Mouse (Mus musculus): Measurements from ENCODE around the gene Cdkl5. TPM values are rescaled to one million over a fixed set of nuclear protein-coding genes. Genes with fewer than 3 reads are reported as not detected.

The Cdkl5 gene
- polyA plus RNA-seq, 1 experiment from 2014 or later = 2.7 TPM

DNA sequence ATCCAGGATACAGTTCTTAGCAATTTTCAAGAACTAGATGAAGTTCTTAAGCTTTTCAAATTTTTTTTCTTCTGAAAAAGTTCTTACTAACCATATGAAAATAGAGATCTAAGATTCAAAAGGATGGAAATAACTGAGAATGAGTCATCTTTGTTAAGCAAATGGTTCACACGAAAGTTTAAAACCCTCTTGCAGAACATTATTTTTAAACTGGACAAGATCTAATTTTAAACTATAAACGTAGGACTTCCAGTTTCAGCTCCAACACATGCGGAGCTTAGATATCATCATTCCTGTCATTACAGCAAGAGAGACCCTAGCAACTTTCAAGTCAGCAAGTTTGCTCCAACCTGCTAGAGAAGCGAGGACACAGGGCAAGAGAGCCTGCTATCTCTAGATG, 88.0 kb downstream of the Cdkl5 start:
- WGBS = 85% methylated on average over 4 of the region's 4 CpGs
- ATAC-seq (ENCODE audit: insufficient number of reproducible peaks, low FRiP score, low TSS enrichment, low read depth) = no peak
- H3K4me2 ChIP-seq (replicated peaks) = no peak overlapping the region
- H3K27ac ChIP-seq (replicated peaks) = no peak overlapping the region
- no peaks in the 10 kb centered on the region for H3K4me1 ChIP-seq
- no peaks in the 10 kb centered on the region; the same call in 1 of the 2 replicates for H3K27me3 ChIP-seq
- H3K9ac ChIP-seq = no peak overlapping the region
- H3K4me3 ChIP-seq (replicated peaks) = no peak overlapping the region
- H3K9me3 ChIP-seq (replicated peaks) = no peaks in the 10 kb centered on the region
- H3K36me3 ChIP-seq = no peaks in the 10 kb centered on the region

DNA sequence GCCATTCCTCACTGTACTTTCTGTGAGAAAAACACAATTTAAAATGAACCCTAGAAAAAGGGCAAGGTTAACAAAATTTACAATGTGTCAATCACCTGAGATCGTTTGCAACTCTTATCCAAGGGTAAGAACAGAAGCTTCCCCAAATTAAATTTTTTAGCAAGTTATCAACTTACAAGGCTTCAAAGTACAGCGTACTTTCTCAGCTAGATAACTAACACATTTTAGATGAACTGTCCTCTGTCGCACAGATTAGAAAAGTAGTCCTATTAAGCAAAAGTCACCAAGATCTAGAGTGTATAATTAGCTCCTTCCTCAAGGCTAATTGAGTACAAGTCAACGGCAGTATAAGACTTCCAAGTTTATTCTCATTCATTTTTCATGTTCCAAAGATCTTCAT, 88.6 kb downstream of the Cdkl5 start:
- H3K27me3 ChIP-seq = no peaks in the 10 kb centered on the region; the same call in 1 of the 2 replicates
- no peaks in the 10 kb centered on the region for H3K36me3 ChIP-seq
- ATAC-seq (ENCODE audit: insufficient number of reproducible peaks, low FRiP score, low TSS enrichment, low read depth) = no peak
- no peaks in the 10 kb centered on the region for H3K4me1 ChIP-seq
- no peak overlapping the region for H3K9ac ChIP-seq
- H3K4me3 ChIP-seq (replicated peaks) = no peak overlapping the region
- H3K9me3 ChIP-seq (replicated peaks) = no peaks in the 10 kb centered on the region
- no peak overlapping the region for H3K4me2 ChIP-seq (replicated peaks)
- H3K27ac ChIP-seq (replicated peaks) = no peak overlapping the region
- 61% methylated on average over 4 of the region's 4 CpGs for WGBS

DNA sequence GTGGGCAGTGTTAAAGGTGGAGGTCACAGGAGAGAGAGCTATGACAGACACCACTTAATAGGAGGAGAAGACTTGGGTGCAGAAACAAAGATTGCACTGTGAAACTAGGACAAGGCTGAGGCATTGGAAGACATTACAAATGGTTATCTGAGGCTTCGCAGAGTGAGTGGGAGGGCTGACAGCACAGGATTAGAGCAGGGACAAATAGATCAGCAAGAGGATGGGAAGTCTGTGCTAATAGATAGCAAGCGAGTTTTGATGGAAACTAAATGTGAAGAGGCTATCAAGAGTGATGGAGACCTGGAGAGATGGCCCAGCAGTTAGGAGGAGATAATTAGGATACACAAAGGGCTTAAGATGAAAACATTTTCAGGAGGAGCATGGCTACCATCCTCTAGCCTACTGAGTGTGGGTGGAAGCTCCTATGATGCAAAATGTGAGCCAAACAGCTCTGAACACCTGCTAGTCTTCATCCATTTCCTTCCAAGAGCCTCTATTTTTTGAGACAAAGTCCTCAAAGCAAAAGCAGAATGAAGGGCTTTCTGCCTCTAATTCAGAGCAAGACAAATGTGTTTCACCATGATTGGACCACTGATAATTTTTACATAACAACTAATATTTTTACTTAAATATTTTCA, 89.3 kb downstream of the Cdkl5 start:
- H3K27ac ChIP-seq (replicated peaks) = no peak overlapping the region
- H3K9ac ChIP-seq = no peak overlapping the region
- H3K4me3 ChIP-seq (replicated peaks) = no peak overlapping the region
- ATAC-seq (ENCODE audit: insufficient number of reproducible peaks, low FRiP score, low TSS enrichment, low read depth) = no peak
- H3K4me2 ChIP-seq (replicated peaks) = no peak overlapping the region
- no peaks in the 10 kb centered on the region; the same call in 1 of the 2 replicates for H3K27me3 ChIP-seq
- 65% methylated on average over 2 of the region's 2 CpGs for WGBS
- no peaks in the 10 kb centered on the region for H3K4me1 ChIP-seq
- H3K9me3 ChIP-seq (replicated peaks) = no peaks in the 10 kb centered on the region
- H3K36me3 ChIP-seq = no peaks in the 10 kb centered on the region

DNA sequence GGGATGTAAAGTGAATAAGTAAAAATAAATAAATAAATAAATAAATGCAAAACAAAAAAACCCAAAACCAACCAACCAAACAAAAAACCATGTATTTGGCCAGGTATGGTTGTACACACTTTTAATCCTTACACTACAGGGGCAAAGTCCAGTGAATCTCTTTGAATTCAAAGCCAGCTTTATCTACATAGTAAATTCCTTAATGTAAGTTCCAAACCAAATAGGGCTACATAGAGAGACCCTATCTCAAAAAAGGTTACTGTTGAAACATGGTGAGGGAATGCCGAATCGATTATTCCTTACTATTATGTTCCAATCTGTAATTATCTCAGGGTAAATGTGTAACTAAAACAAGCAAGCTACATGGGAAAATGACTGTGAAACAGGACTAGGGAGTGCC, 93.4 kb downstream of the Cdkl5 start:
- H3K27me3 ChIP-seq = no peaks in the 10 kb centered on the region; the same call in 1 of the 2 replicates
- ATAC-seq (ENCODE audit: insufficient number of reproducible peaks, low FRiP score, low TSS enrichment, low read depth) = no peak
- WGBS = 78% methylated on average over 2 of the region's 2 CpGs

DNA sequence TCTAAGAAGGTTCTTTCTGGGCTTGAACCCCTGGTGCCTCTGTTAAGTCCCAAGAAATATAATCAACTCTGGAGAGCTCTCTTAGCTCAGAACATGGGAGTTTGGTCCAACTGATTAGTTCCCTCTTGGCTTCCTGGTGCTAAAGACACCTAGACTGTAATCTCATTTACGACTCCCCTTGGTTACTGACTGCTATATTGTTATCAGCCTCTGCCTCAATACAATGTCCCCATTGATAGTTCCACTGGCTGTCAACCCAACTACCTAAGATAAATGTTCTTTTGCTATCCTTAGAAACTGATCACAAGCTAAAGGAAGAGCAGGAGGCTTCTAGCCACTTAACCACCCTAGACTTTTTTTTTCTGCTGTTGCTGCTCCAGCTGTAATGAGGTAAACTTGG, 102.4 kb downstream of the Cdkl5 start:
- H3K27ac ChIP-seq (replicated peaks) = no peak overlapping the region
- WGBS = 33% methylated on average over 1 of the region's 1 CpGs
- H3K4me2 ChIP-seq (replicated peaks) = no peak overlapping the region
- no peak for ATAC-seq (ENCODE audit: insufficient number of reproducible peaks, low FRiP score, low TSS enrichment, low read depth)
- no peaks in the 10 kb centered on the region for H3K9me3 ChIP-seq (replicated peaks)
- no peaks in the 10 kb centered on the region for H3K36me3 ChIP-seq
- H3K4me3 ChIP-seq (replicated peaks) = no peak overlapping the region
- H3K9ac ChIP-seq = no peak overlapping the region
- H3K27me3 ChIP-seq = peaks cover 2% of the 10 kb centered on the region; the same call in 1 of the 2 replicates
- H3K4me1 ChIP-seq = no peaks in the 10 kb centered on the region

More for the DNA sequence above, 93.4 kb downstream of the Cdkl5 start:
- Histone ChIP-seq H3K9ac (no peak overlapping the region), H3K4me1 (no peaks in the 10 kb centered on the region), H3K36me3 (no peaks in the 10 kb centered on the region), H3K4me3 (replicated peaks) (no peak overlapping the region), H3K4me2 (replicated peaks) (no peak overlapping the region), H3K9me3 (replicated peaks) (no peaks in the 10 kb centered on the region), H3K27ac (replicated peaks) (no peak overlapping the region)

DNA sequence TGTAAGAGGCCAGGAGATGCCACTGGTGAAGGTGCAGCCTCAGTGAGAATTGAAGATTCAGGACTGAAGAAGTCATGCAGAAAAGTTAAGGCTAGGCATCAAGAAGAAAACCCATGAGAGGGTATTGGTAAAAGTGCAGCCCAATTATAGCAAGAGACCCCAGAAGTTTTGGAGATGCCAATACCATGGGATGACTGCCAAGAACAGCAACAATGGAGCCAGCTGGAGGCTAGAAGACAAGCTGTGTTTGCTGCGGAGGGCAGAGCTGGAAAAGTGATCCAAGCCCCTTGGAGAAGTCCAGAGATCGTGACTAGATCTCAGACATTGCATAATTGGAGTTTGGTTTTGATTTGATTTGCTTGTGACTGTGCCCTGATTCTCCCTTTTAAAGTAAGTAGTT, 108.2 kb downstream of the Cdkl5 start:
- Histone ChIP-seq H3K27ac (replicated peaks) (no peak overlapping the region), H3K9ac (no peak overlapping the region), H3K27me3 (peaks cover 2% of the 10 kb centered on the region; the same call in 1 of the 2 replicates), H3K4me2 (replicated peaks) (no peak overlapping the region), H3K4me1 (no peaks in the 10 kb centered on the region), H3K4me3 (replicated peaks) (no peak overlapping the region), H3K36me3 (no peaks in the 10 kb centered on the region), H3K9me3 (replicated peaks) (no peaks in the 10 kb centered on the region)
- ATAC-seq (ENCODE audit: insufficient number of reproducible peaks, low FRiP score, low TSS enrichment, low read depth) = no peak
- WGBS = 52% methylated on average over 2 of the region's 2 CpGs

DNA sequence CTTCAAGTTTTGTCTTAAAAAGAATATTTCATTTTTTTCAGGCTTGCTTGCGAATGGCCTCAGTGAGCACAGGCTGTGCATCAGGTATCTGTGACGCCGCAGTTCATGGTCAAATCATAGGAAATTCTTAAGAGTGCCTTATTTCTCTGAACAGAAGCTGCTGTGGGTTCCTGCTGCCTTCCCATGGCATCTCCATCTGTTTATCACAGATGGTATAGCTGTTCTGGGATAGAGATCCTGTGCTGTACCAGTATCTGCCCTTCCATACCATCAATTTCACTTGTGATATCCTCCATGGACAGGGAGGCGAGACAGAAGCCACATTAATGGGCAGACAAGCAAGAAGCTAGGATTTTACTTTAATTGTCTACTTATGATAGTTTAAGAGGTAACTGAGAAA, 127.9 kb downstream of the Cdkl5 start:
- no peak overlapping the region for H3K27ac ChIP-seq (replicated peaks)
- H3K4me3 ChIP-seq (replicated peaks) = no peak overlapping the region
- H3K9ac ChIP-seq = no peak overlapping the region
- no peaks in the 10 kb centered on the region for H3K36me3 ChIP-seq
- no peaks in the 10 kb centered on the region for H3K9me3 ChIP-seq (replicated peaks)
- ATAC-seq (ENCODE audit: insufficient number of reproducible peaks, low FRiP score, low TSS enrichment, low read depth) = no peak
- WGBS = 91% methylated on average over 4 of the region's 4 CpGs
- no peak overlapping the region for H3K4me2 ChIP-seq (replicated peaks)
- H3K27me3 ChIP-seq = peaks cover 3% of the 10 kb centered on the region; the same call in 1 of the 2 replicates
- no peaks in the 10 kb centered on the region for H3K4me1 ChIP-seq

DNA sequence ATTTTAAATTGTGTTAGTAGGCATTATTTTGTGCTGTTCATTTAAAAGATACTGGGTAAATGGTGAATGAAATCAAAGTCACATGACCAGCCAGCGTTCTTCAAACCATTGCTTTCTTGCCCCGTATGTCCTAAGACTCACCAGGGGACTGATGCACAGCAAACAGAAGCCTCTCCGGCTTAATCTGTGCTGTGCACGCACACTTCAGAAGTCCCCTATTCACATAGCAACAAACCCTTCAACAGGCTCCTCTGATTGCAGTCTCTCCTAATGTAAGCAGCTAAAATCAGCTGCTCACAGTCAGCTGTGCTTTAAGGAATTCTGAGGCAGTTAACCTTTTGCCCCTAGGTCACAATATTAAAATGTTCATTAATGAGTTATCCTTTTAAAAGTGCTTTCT, 129.5 kb downstream of the Cdkl5 start:
- ATAC-seq (ENCODE audit: insufficient number of reproducible peaks, low FRiP score, low TSS enrichment, low read depth) = no peak
- no peak overlapping the region for H3K4me2 ChIP-seq (replicated peaks)
- H3K9me3 ChIP-seq (replicated peaks) = no peaks in the 10 kb centered on the region
- WGBS = 77% methylated on average over 4 of the region's 4 CpGs
- H3K27me3 ChIP-seq = peaks cover 3% of the 10 kb centered on the region; the same call in 1 of the 2 replicates
- no peak overlapping the region for H3K27ac ChIP-seq (replicated peaks)
- H3K4me3 ChIP-seq (replicated peaks) = no peak overlapping the region
- no peak overlapping the region for H3K9ac ChIP-seq
- no peaks in the 10 kb centered on the region for H3K4me1 ChIP-seq
- H3K36me3 ChIP-seq = no peaks in the 10 kb centered on the region

DNA sequence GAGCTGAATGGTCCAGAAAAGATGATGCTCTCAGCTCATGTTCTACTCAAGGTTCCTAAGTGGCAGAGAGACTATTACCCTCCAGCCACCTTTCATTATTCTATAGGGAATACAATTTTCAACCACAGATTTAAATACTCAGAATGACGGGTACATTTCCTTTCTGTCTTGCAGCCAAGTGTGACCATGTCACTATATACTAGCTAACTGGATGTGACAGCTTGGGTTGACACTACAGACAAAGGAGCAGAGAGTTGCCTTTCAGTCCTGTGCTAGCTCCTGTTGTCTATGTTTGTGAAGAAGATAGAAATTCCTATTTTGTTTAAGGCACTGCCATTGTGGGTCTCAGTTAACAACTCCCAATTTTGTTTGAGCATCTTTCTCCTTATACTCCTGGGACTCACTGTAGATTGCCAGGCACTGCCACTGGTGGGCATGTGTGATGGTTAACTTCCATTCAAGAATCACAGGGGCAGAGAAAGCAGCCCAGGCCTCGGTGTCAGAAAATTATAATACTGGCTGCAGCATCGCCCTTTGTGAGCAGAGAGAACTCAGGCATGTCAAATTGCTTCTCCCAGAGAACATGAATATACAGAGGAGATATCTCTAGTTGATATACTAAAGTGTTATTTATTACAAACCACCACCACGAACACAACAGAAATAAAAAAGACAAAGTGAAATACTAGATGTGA, 130.7 kb downstream of the Cdkl5 start:
- Histone ChIP-seq H3K4me2 (replicated peaks) (no peak overlapping the region), H3K9me3 (replicated peaks) (no peaks in the 10 kb centered on the region), H3K36me3 (no peaks in the 10 kb centered on the region), H3K4me1 (no peaks in the 10 kb centered on the region), H3K9ac (no peak overlapping the region), H3K4me3 (replicated peaks) (no peak overlapping the region), H3K27me3 (peaks cover 3% of the 10 kb centered on the region; the same call in 1 of the 2 replicates), H3K27ac (replicated peaks) (no peak overlapping the region)
- no peak for ATAC-seq (ENCODE audit: insufficient number of reproducible peaks, low FRiP score, low TSS enrichment, low read depth)
- 64% methylated on average over 4 of the region's 4 CpGs for WGBS

DNA sequence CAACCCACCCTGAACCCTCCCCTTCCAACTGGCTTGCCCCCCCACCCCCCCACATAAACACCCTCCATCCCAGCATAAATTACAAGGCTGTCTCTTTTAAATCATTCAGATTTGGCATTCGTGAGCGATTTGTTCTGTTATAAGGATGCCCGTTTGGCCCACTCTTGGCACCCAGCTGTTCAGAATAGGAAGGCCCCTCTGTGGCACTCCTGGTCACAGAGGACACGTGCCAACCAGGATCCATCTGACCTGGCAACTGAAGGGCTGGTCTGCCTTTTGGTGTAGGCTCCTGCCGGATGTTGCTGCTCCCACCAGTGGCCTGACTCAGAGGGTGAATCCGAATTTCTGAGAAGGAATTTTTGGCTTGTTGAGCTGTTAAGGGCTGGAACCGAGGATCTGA, 186.3 kb downstream of the Cdkl5 start:
- H3K9ac ChIP-seq = no peak overlapping the region
- ATAC-seq (ENCODE audit: insufficient number of reproducible peaks, low FRiP score, low TSS enrichment, low read depth) = no peak
- 88% methylated on average over 7 of the region's 7 CpGs for WGBS
- H3K36me3 ChIP-seq = no peaks in the 10 kb centered on the region
- H3K4me1 ChIP-seq = no peaks in the 10 kb centered on the region
- no peak overlapping the region for H3K4me2 ChIP-seq (replicated peaks)
- no peak overlapping the region for H3K27ac ChIP-seq (replicated peaks)
- H3K27me3 ChIP-seq = no peaks in the 10 kb centered on the region
- no peak overlapping the region for H3K4me3 ChIP-seq (replicated peaks)
- no peaks in the 10 kb centered on the region for H3K9me3 ChIP-seq (replicated peaks)

DNA sequence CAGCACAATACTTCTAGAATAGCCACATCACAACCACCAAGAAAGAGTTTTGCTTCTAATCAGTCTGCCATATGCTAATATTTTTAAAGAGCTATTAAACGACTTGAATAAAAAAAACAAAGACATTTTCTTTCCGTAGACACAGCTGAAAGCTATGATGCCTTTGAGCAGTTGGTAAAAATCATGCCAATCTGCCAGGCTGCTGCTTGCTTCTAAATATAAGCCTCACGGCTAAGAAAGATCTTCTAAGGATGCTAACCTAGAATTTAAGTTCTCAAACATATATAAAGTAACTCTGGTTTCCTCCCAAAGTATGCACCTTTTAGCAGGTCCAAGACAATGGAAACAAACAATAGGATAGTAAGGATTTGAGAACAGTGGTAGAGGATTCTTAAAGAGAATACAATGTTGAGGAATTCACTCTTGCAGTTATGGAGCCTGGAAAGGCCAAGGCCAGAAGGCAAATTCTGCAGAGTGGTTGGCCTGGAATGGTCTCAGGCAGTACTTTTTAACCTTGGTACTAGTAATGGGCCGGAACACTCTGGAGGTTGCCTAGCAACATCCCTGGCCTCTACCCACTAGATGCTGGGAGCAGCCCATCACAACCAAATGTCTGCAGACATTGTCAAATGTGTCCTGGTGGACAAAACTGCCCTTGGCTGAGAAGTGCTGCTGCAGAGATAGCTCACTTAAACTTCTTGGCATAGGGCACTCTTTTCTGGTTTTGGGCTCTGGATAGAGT, 189.9 kb downstream of the Cdkl5 start:
- H3K27ac ChIP-seq (replicated peaks) = no peak overlapping the region
- 72% methylated on average over 4 of the region's 4 CpGs for whole genome bisulfite sequencing
- H3K27me3 ChIP-seq = peaks cover 4% of the 10 kb centered on the region; the same call in 1 of the 2 replicates
- no peaks in the 10 kb centered on the region for H3K9me3 ChIP-seq (replicated peaks)
- no peak overlapping the region for H3K4me2 ChIP-seq (replicated peaks)
- no peaks in the 10 kb centered on the region for H3K36me3 ChIP-seq
- no peak overlapping the region for H3K9ac ChIP-seq
- no peaks in the 10 kb centered on the region for H3K4me1 ChIP-seq
- H3K4me3 ChIP-seq (replicated peaks) = no peak overlapping the region
- ATAC-seq (ENCODE audit: insufficient number of reproducible peaks, low FRiP score, low TSS enrichment, low read depth) = no peak

Data from embryonic facial prominence, embryonic 15.5 days (tissue).